Mouse (Mus musculus): Measurements from ENCODE around the gene 6030468B19Rik. TPM values are rescaled to one million over a fixed set of nuclear protein-coding genes. Genes with fewer than 3 reads are reported as not detected.

The 6030468B19Rik gene
- polyA plus RNA-seq (2017; shearing (Covaris generic)): 1 to 10 TPM; 1.3 to 1.9 TPM

GRCm38 (mm10) chr11:117797511-117798159 is at the start of gene 6030468B19Rik:
6030468B19Rik (plus strand) TSS chr11:117797660.
- no peak for ATAC-seq

GRCm38 (mm10) chr11:117748628-117749027 is 48.8 kb upstream of the 6030468B19Rik start:
- no peak for ATAC-seq

- ATAC-seq: no peak
These were observed 48.0 kb upstream of the 6030468B19Rik start for GRCm38 (mm10) chr11:117749414-117749813.

GRCm38 (mm10) chr11:117751544-117751943 is 45.9 kb upstream of the 6030468B19Rik start:
- no peak for ATAC-seq

- no peak for ATAC-seq
These were observed 41.6 kb upstream of the 6030468B19Rik start for GRCm38 (mm10) chr11:117755891-117756290.

GRCm38 (mm10) chr11:117759267-117759666 is 38.2 kb upstream of the 6030468B19Rik start:
- no peak for ATAC-seq

- ATAC-seq: no peak
These were observed 36.9 kb upstream of the 6030468B19Rik start for GRCm38 (mm10) chr11:117760374-117761119.

- ATAC-seq: no peak
These were observed 35.7 kb upstream of the 6030468B19Rik start for GRCm38 (mm10) chr11:117761801-117762200.

GRCm38 (mm10) chr11:117762246-117762645 is 35.2 kb upstream of the 6030468B19Rik start:
- no peak for ATAC-seq

GRCm38 (mm10) chr11:117764319-117764718 is 33.1 kb upstream of the 6030468B19Rik start:
- no peak for ATAC-seq

GRCm38 (mm10) chr11:117765361-117765760 is 32.1 kb upstream of the 6030468B19Rik start:
- no peak for ATAC-seq

GRCm38 (mm10) chr11:117766275-117766674 is 31.2 kb upstream of the 6030468B19Rik start:
- ATAC-seq: no peak

GRCm38 (mm10) chr11:117768725-117769682 is 28.5 kb upstream of the 6030468B19Rik start:
- no peak for ATAC-seq

- no peak for ATAC-seq
These were observed 27.8 kb upstream of the 6030468B19Rik start for GRCm38 (mm10) chr11:117769683-117770047.

- no peak for ATAC-seq
These were observed 27.1 kb upstream of the 6030468B19Rik start for GRCm38 (mm10) chr11:117770407-117770806.

- ATAC-seq: peak; percentile 74
These were observed 25.1 kb upstream of the 6030468B19Rik start for GRCm38 (mm10) chr11:117772352-117772751.

GRCm38 (mm10) chr11:117774925-117775324 is 22.5 kb upstream of the 6030468B19Rik start:
- no peak for ATAC-seq

GRCm38 (mm10) chr11:117775540-117775939 is 21.9 kb upstream of the 6030468B19Rik start:
- ATAC-seq: no peak

GRCm38 (mm10) chr11:117776085-117776792 is 21.2 kb upstream of the 6030468B19Rik start:
- ATAC-seq: no peak

- ATAC-seq: peak; percentile 38
These were observed 20.3 kb upstream of the 6030468B19Rik start for GRCm38 (mm10) chr11:117777111-117777510.

GRCm38 (mm10) chr11:117778031-117778430 is 19.4 kb upstream of the 6030468B19Rik start:
- no peak for ATAC-seq

GRCm38 (mm10) chr11:117778851-117779433 is 18.5 kb upstream of the 6030468B19Rik start:
- no peak for ATAC-seq

All from activated CD4-positive, CD25-positive, alpha-beta regulatory T cell, adult 4 months (primary cell).